ENCODE assay signal across 9 mouse cellular contexts in genomic region chr7:73393307-73394012, GRCm38 (mm10). TPM values are rescaled to one million over a fixed set of nuclear protein-coding genes. Genes with fewer than 3 reads are reported as not detected.
DNase-seq lines count a peak whose midpoint lies in the region; ATAC-seq and TF ChIP-seq lines count a peak whose summit lies in the region.
"Had no signal": no experiment of that assay in that cellular context is flagged by ENCODE, and none has a peak within 500 bp of the region (broad histone marks: within the 10 kb centered on the region; RNA-seq: fewer than 3 reads in every experiment).

No protein-coding gene starts in this region.

- peak; percentile 78 for DNase-seq in gastrocnemius, adult 2 months
- DNase-seq in gastrocnemius, postnatal 10 days, result no peak
- peak; percentile 61 for DNase-seq in neural tube, embryonic 11.5 days (ENCODE audit: low spot score)
- DNase-seq in neural tube, embryonic 10.5 days (ENCODE audit: extremely low spot score, low spot score), result no peak
- DNase-seq in limb, embryonic 11.5 days (ENCODE audit: low spot score), result peak; percentile 37
- DNase-seq in spleen, adult 12 weeks (ENCODE audit: low spot score), result no peak
- no peak for DNase-seq in spleen, postnatal 10 days (ENCODE audit: low spot score in 2 of 2)

- ATAC-seq in neural tube, embryonic 11.5 days (ENCODE audit: insufficient read depth, low FRiP score, low TSS enrichment), result no peak
- no peak for ATAC-seq in limb, embryonic 11.5 days (ENCODE audit: insufficient number of reproducible peaks, low FRiP score, low TSS enrichment, low read depth)
- no peak for ATAC-seq in stomach, embryonic 16.5 days (ENCODE audit: insufficient read depth, low FRiP score)

- no peaks in the 10 kb centered on the region for H3K27me3 ChIP-seq in neural tube, embryonic 11.5 days (ENCODE audit: control insufficient read depth, insufficient read depth, low read length)
- no peaks in the 10 kb centered on the region for H3K27me3 ChIP-seq in limb, embryonic 11.5 days (ENCODE audit: control insufficient read depth, insufficient read depth, low read length)
- H3K27me3 ChIP-seq in stomach, embryonic 16.5 days (ENCODE audit: control insufficient read depth, insufficient read depth, low read length), result no peaks in the 10 kb centered on the region

- H3K4me3 ChIP-seq in gastrocnemius, adult 2 months, result peak overlapping the region; percentile 93
- H3K4me3 ChIP-seq in neural tube, embryonic 11.5 days (ENCODE audit: low read depth, low read length), result peak overlapping the region; percentile 90
- H3K4me3 ChIP-seq in limb, embryonic 11.5 days (ENCODE audit: low read depth, low read length), result peak overlapping the region; percentile 95
- H3K4me3 ChIP-seq in stomach, embryonic 16.5 days (replicated peaks; ENCODE audit: low read length), result peak overlapping the region; percentile 60
- H3K4me3 ChIP-seq: erythroblast, embryonic 14.5 days had no signal

- peak overlapping the region; percentile 92 for H3K4me2 ChIP-seq in neural tube, embryonic 11.5 days (ENCODE audit: low read depth)
- H3K4me2 ChIP-seq in limb, embryonic 11.5 days (ENCODE audit: low read depth, severe bottlenecking), result peak overlapping the region; percentile 85
- peak overlapping the region; percentile 79 for H3K4me2 ChIP-seq in stomach, embryonic 16.5 days (ENCODE audit: low read depth, low read length)

- no peak for TF ChIP-seq CTCF in gastrocnemius, adult 2 months (IDR thresholded peaks at IDR 0.05)

- peaks cover 51% of the 10 kb centered on the region for H3K4me1 ChIP-seq in neural tube, embryonic 11.5 days (ENCODE audit: control insufficient read depth, insufficient read depth, low read length)
- peaks cover 33% of the 10 kb centered on the region for H3K4me1 ChIP-seq in limb, embryonic 11.5 days (ENCODE audit: control insufficient read depth, insufficient read depth, low read length)
- peaks cover 49% of the 10 kb centered on the region for H3K4me1 ChIP-seq in stomach, embryonic 16.5 days (ENCODE audit: control insufficient read depth, insufficient read depth, low read length)

- peak overlapping the region; percentile 98 for H3K27ac ChIP-seq in gastrocnemius, adult 2 months
- peak overlapping the region; percentile 96 for H3K27ac ChIP-seq in neural tube, embryonic 11.5 days (ENCODE audit: low read depth, low read length)
- no peak overlapping the region for H3K27ac ChIP-seq in limb, embryonic 11.5 days (replicated peaks; ENCODE audit: low read depth, low read length)
- no peak overlapping the region; the same call in 1 of the 2 replicates for H3K27ac ChIP-seq in stomach, embryonic 16.5 days (ENCODE audit: low read length)

- H3K36me3 ChIP-seq in neural tube, embryonic 11.5 days (ENCODE audit: control insufficient read depth, insufficient read depth, low read length), result 0 out of 2 replicates have a peak, but pooled peaks cover 2% of the 10 kb centered on the region
- H3K36me3 ChIP-seq in limb, embryonic 11.5 days (ENCODE audit: control insufficient read depth, insufficient read depth, low read length), result no peaks in the 10 kb centered on the region
- no peaks in the 10 kb centered on the region for H3K36me3 ChIP-seq in stomach, embryonic 16.5 days (ENCODE audit: control insufficient read depth, insufficient read depth, low read length)

- H3K9ac ChIP-seq in neural tube, embryonic 11.5 days (ENCODE audit: low read length), result peak overlapping the region; percentile 97
- H3K9ac ChIP-seq in limb, embryonic 11.5 days (ENCODE audit: low read length), result peak overlapping the region; percentile 41; the same call in 1 of the 2 replicates
- H3K9ac ChIP-seq in stomach, embryonic 16.5 days (ENCODE audit: low read length), result peak overlapping the region; percentile 38

- WGBS in neural tube, embryonic 11.5 days, result 35% methylated on average over 9 of the region's 9 CpGs
- WGBS in limb, embryonic 11.5 days, result 49% methylated on average over 9 of the region's 9 CpGs
- 28% methylated on average over 9 of the region's 9 CpGs for WGBS in stomach, embryonic 16.5 days

- no peaks in the 10 kb centered on the region for H3K9me3 ChIP-seq in neural tube, embryonic 11.5 days (ENCODE audit: control insufficient read depth, low read length)
- no peaks in the 10 kb centered on the region for H3K9me3 ChIP-seq in limb, embryonic 11.5 days (ENCODE audit: control insufficient read depth, low read length)
- no peaks in the 10 kb centered on the region for H3K9me3 ChIP-seq in stomach, embryonic 16.5 days (replicated peaks; ENCODE audit: control insufficient read depth, low read length)

- intact Hi-C loops in gastrocnemius, adult 2 months (cut with DNase I), result no loop called here

RNA-seq across cellular contexts. Expression of gene Rgma, which starts 18.2 kb away (rescaled TPM):
- 10 to 100 TPM; 46.1 to 52.4 TPM for total RNA-seq in gastrocnemius, adult 2 months (2021)
- total RNA-seq in gastrocnemius, postnatal 10 days (2021), result 10 to 100 TPM; 93.3 to 94.9 TPM
- 48.9 and 50.1 TPM in 2 replicates for polyA plus RNA-seq in neural tube, embryonic 11.5 days (2014; fragmentation: Nextera tagmentation; extraction: Ambion mirVana)
- 27.1 and 28.6 TPM in 2 replicates for polyA plus RNA-seq in limb, embryonic 11.5 days (2014; fragmentation: Nextera tagmentation; extraction: Ambion mirVana)
- 10.7 and 11.7 TPM in 2 replicates for polyA plus RNA-seq in stomach, embryonic 16.5 days (2015; fragmentation: Nextera tagmentation; extraction: Ambion mirVana)
- polyA plus RNA-seq: erythroblast, embryonic 14.5 days had no signal

Comparison
In these comparisons a context has a peak if more than half of its experiments do, and no peak if none do; other contexts are left out.
1. DNase-seq: peak in gastrocnemius, adult 2 months (single experiment), neural tube, embryonic 11.5 days (single experiment) and limb, embryonic 11.5 days (single experiment); none in gastrocnemius, postnatal 10 days (single experiment), neural tube, embryonic 10.5 days (single experiment), spleen, adult 12 weeks (single experiment) and spleen, postnatal 10 days (0 of 2).
2. H3K27ac ChIP-seq: peak in gastrocnemius, adult 2 months (single experiment) and neural tube, embryonic 11.5 days (single experiment); none in limb, embryonic 11.5 days (single experiment) and stomach, embryonic 16.5 days (single experiment).
3. H3K9ac ChIP-seq: peak in every context shown above with its lines; median percentile 97 in neural tube, embryonic 11.5 days; 41 in limb, embryonic 11.5 days; 38 in stomach, embryonic 16.5 days.
4. Peak in every context shown above with its lines, with median percentiles within 50 percentile points of each other: H3K4me3 ChIP-seq and H3K4me2 ChIP-seq.